Comparison of ENCODE assay signal across 13 mouse cellular contexts in genomic region chr6:89422621-89423020, GRCm38 (mm10).
DNase-seq lines count a peak whose midpoint lies in the region; ATAC-seq and TF ChIP-seq lines count a peak whose summit lies in the region.
"Had no signal": no experiment of that assay in that cellular context is flagged by ENCODE, and none has a peak within 500 bp of the region (broad histone marks: within the 10 kb centered on the region; RNA-seq: fewer than 3 reads in every experiment).

No protein-coding gene starts in this region.

- peaks cover 13% of the 10 kb centered on the region for H3K4me1 ChIP-seq in intestine, embryonic 16.5 days (ENCODE audit: control insufficient read depth, insufficient read depth, low read length)
- no peaks in the 10 kb centered on the region for H3K4me1 ChIP-seq in stomach, postnatal 0 days (replicated peaks; ENCODE audit: control insufficient read depth, insufficient read depth)
- no peaks in the 10 kb centered on the region for H3K4me1 ChIP-seq in forebrain, embryonic 16.5 days (replicated peaks; ENCODE audit: control insufficient read depth, insufficient read depth, low read length)
- H3K4me1 ChIP-seq: forebrain, embryonic 15.5 days had no signal

- no peak overlapping the region for H3K27ac ChIP-seq in intestine, embryonic 16.5 days (ENCODE audit: low read length)
- peak overlapping the region; percentile 79 for H3K27ac ChIP-seq in stomach, postnatal 0 days (replicated peaks)
- H3K27ac ChIP-seq in forebrain, embryonic 16.5 days (ENCODE audit: low read length) = no peak overlapping the region
- H3K27ac ChIP-seq: forebrain, embryonic 15.5 days; midbrain, embryonic 10.5 days had no signal

- H3K4me2 ChIP-seq in intestine, embryonic 16.5 days (ENCODE audit: low read depth, low read length) = no peak overlapping the region
- H3K4me2 ChIP-seq in stomach, postnatal 0 days (replicated peaks; ENCODE audit: low read depth) = no peak overlapping the region
- H3K4me2 ChIP-seq in forebrain, embryonic 16.5 days (ENCODE audit: low read length) = no peak overlapping the region
- H3K4me2 ChIP-seq: forebrain, embryonic 15.5 days had no signal

- no peaks in the 10 kb centered on the region for H3K27me3 ChIP-seq in intestine, embryonic 16.5 days (replicated peaks; ENCODE audit: control insufficient read depth, insufficient read depth, low read length)
- no peaks in the 10 kb centered on the region for H3K27me3 ChIP-seq in stomach, postnatal 0 days (ENCODE audit: control insufficient read depth, insufficient read depth, low read length)
- no peaks in the 10 kb centered on the region for H3K27me3 ChIP-seq in forebrain, embryonic 16.5 days (replicated peaks; ENCODE audit: control insufficient read depth, insufficient read depth, low read length)
- H3K27me3 ChIP-seq: forebrain, embryonic 15.5 days had no signal

- no peak for TF ChIP-seq EP300 in stomach, postnatal 0 days (optimal IDR thresholded peaks at IDR 0.05)

- ATAC-seq in intestine, embryonic 16.5 days = peak; percentile 57
- peak; percentile 85 for ATAC-seq in stomach, postnatal 0 days (ENCODE audit: low FRiP score, low TSS enrichment)
- no peak for ATAC-seq in forebrain, embryonic 16.5 days
- ATAC-seq: forebrain, embryonic 15.5 days; inflammation-experienced regulatory T-cells, adult 6 months had no signal

- TF ChIP-seq CTCF in stomach, postnatal 0 days (IDR thresholded peaks at IDR 0.05; ENCODE audit: low read depth) = no peak

- no peak overlapping the region for H3K9ac ChIP-seq in intestine, embryonic 16.5 days (ENCODE audit: low read depth, low read length)
- H3K9ac ChIP-seq in stomach, postnatal 0 days (ENCODE audit: low read length) = no peak overlapping the region
- no peak overlapping the region for H3K9ac ChIP-seq in forebrain, embryonic 16.5 days (replicated peaks; ENCODE audit: low read depth, low read length)
- H3K9ac ChIP-seq: forebrain, embryonic 15.5 days had no signal

- no peaks in the 10 kb centered on the region for H3K9me3 ChIP-seq in intestine, embryonic 16.5 days (ENCODE audit: control insufficient read depth, low read length)
- no peaks in the 10 kb centered on the region for H3K9me3 ChIP-seq in stomach, postnatal 0 days (ENCODE audit: control insufficient read depth, low read length)
- H3K9me3 ChIP-seq in forebrain, embryonic 16.5 days (ENCODE audit: control insufficient read depth, low read length) = no peaks in the 10 kb centered on the region
- H3K9me3 ChIP-seq: forebrain, embryonic 15.5 days; midbrain, embryonic 10.5 days had no signal

- no peaks in the 10 kb centered on the region for H3K36me3 ChIP-seq in intestine, embryonic 16.5 days (ENCODE audit: control insufficient read depth, insufficient read depth, low read length)
- H3K36me3 ChIP-seq in stomach, postnatal 0 days (ENCODE audit: control insufficient read depth, insufficient read depth, low read length) = no peaks in the 10 kb centered on the region
- H3K36me3 ChIP-seq in forebrain, embryonic 16.5 days (ENCODE audit: control insufficient read depth, insufficient read depth) = no peaks in the 10 kb centered on the region
- H3K36me3 ChIP-seq: forebrain, embryonic 15.5 days; midbrain, embryonic 10.5 days had no signal

- 88% methylated on average over 3 of the region's 3 CpGs for WGBS in intestine, embryonic 16.5 days
- WGBS in stomach, postnatal 0 days = 69% methylated on average over 3 of the region's 3 CpGs
- 89% methylated on average over 3 of the region's 3 CpGs for WGBS in forebrain, embryonic 16.5 days

- DNase-seq in urinary bladder, adult 18-20 months (ENCODE audit: low spot score in 2 of 2) = peak; percentile 25 to 31
- DNase-seq in urinary bladder, postnatal 10 days (ENCODE audit: low spot score) = no peak
- peak; percentile 87 for DNase-seq in lung, postnatal 36 days
- DNase-seq in stomach, postnatal 0 days (ENCODE audit: low spot score) = peak; percentile 32
- no peak for DNase-seq in layer of hippocampus, postnatal 25 days (ENCODE audit: extremely low spot score in 1 of 2, low spot score in 1 of 2)
- DNase-seq in gastrocnemius, postnatal 10 days = no peak
- DNase-seq: adrenal gland, postnatal 10 days; heart, postnatal 14 days had no signal

- no peak overlapping the region for H3K4me3 ChIP-seq in intestine, embryonic 16.5 days (ENCODE audit: low read length)
- H3K4me3 ChIP-seq in stomach, postnatal 0 days (ENCODE audit: low read depth, low read length) = no peak overlapping the region
- no peak overlapping the region for H3K4me3 ChIP-seq in forebrain, embryonic 16.5 days (replicated peaks; ENCODE audit: low read length)
- H3K4me3 ChIP-seq: forebrain, embryonic 15.5 days; midbrain, embryonic 10.5 days had no signal

Comparison
In these comparisons a context has a peak if more than half of its experiments do, and no peak if none do; other contexts are left out.
1. DNase-seq: peak in urinary bladder, adult 18-20 months (2 of 2), lung, postnatal 36 days (single experiment) and stomach, postnatal 0 days (single experiment); none in urinary bladder, postnatal 10 days (single experiment), layer of hippocampus, postnatal 25 days (0 of 2) and gastrocnemius, postnatal 10 days (single experiment).